Mouse (Mus musculus): ENCODE measurements around the gene Ahr. TPM values are rescaled to one million over a fixed set of nuclear protein-coding genes. Genes with fewer than 3 reads are reported as not detected.

Ahr gene
- polyA plus RNA-seq, 1 experiment from 2014 or later: 7.1 TPM

- Histone ChIP-seq H3K4me3 (no peak overlapping the region), H3K27ac (replicated peaks) (no peak overlapping the region), H3K9me3 (no peaks in the 10 kb centered on the region), H3K4me2 (no peak overlapping the region), H3K36me3 (0 out of 2 replicates have a peak, but pooled peaks cover under 1% of the 10 kb centered on the region), H3K9ac (no peak overlapping the region), H3K27me3 (no peaks in the 10 kb centered on the region), H3K4me1 (replicated peaks) (no peaks in the 10 kb centered on the region)
- ATAC-seq (ENCODE audit: low read depth): no peak
- WGBS: 79% methylated on average over 4 of the region's 4 CpGs
Observed at GRCm38 (mm10) chr12:35495195-35495594, 39.6 kb downstream of the Ahr start.

GRCm38 (mm10) chr12:35480764-35481163, 54.1 kb downstream of the Ahr start:
- Histone ChIP-seq H3K27me3 (no peaks in the 10 kb centered on the region; the same call in 1 of the 2 replicates), H3K4me1 (replicated peaks) (no peaks in the 10 kb centered on the region), H3K4me3 (no peak overlapping the region), H3K9me3 (no peaks in the 10 kb centered on the region), H3K9ac (no peak overlapping the region), H3K27ac (replicated peaks) (no peak overlapping the region), H3K36me3 (no peaks in the 10 kb centered on the region), H3K4me2 (no peak overlapping the region)
- ATAC-seq (ENCODE audit: low read depth): no peak
- 82% methylated on average over 2 of the region's 2 CpGs for WGBS

- no peak for ATAC-seq (ENCODE audit: low read depth)
- Histone ChIP-seq H3K4me3 (no peak overlapping the region), H3K4me2 (no peak overlapping the region), H3K9ac (no peak overlapping the region), H3K27me3 (no peaks in the 10 kb centered on the region; the same call in 1 of the 2 replicates), H3K9me3 (no peaks in the 10 kb centered on the region), H3K4me1 (replicated peaks) (no peaks in the 10 kb centered on the region), H3K36me3 (no peaks in the 10 kb centered on the region), H3K27ac (replicated peaks) (no peak overlapping the region)
- WGBS: 83% methylated on average over 5 of the region's 5 CpGs
Observed at GRCm38 (mm10) chr12:35478906-35479305, 55.9 kb downstream of the Ahr start.

- ATAC-seq (ENCODE audit: low read depth): no peak
- WGBS: 84% methylated on average over 1 of the region's 1 CpGs
- no peak overlapping the region for H3K9ac ChIP-seq
- H3K4me2 ChIP-seq: no peak overlapping the region
- no peaks in the 10 kb centered on the region for H3K27me3 ChIP-seq
- no peak overlapping the region for H3K4me3 ChIP-seq
- H3K9me3 ChIP-seq: no peaks in the 10 kb centered on the region
- H3K36me3 ChIP-seq: no peaks in the 10 kb centered on the region
- no peaks in the 10 kb centered on the region for H3K4me1 ChIP-seq (replicated peaks)
- no peak overlapping the region for H3K27ac ChIP-seq (replicated peaks)
Observed at GRCm38 (mm10) chr12:35463457-35463856, 71.4 kb downstream of the Ahr start.

GRCm38 (mm10) chr12:35462667-35463066, 72.2 kb downstream of the Ahr start:
- no peaks in the 10 kb centered on the region for H3K36me3 ChIP-seq

GRCm38 (mm10) chr12:35459662-35460061, 75.2 kb downstream of the Ahr start:
- ATAC-seq (ENCODE audit: low read depth): no peak
- Histone ChIP-seq H3K9me3 (no peaks in the 10 kb centered on the region), H3K9ac (no peak overlapping the region), H3K27ac (replicated peaks) (no peak overlapping the region), H3K27me3 (no peaks in the 10 kb centered on the region), H3K36me3 (no peaks in the 10 kb centered on the region), H3K4me1 (replicated peaks) (no peaks in the 10 kb centered on the region), H3K4me2 (no peak overlapping the region), H3K4me3 (no peak overlapping the region)
- 81% methylated on average over 3 of the region's 3 CpGs for WGBS

More at GRCm38 (mm10) chr12:35462667-35463066, 72.2 kb downstream of the Ahr start:
- Histone ChIP-seq H3K4me2 (no peak overlapping the region), H3K27me3 (no peaks in the 10 kb centered on the region), H3K27ac (replicated peaks) (no peak overlapping the region), H3K9me3 (no peaks in the 10 kb centered on the region), H3K4me3 (no peak overlapping the region), H3K4me1 (replicated peaks) (no peaks in the 10 kb centered on the region), H3K9ac (no peak overlapping the region)
- ATAC-seq (ENCODE audit: low read depth): no peak
- 72% methylated on average over 6 of the region's 6 CpGs for WGBS
